Mouse (Mus musculus) stomach, embryonic 15.5 days (tissue): Measurements from ENCODE around the gene Zfp277. TPM values are rescaled to one million over a fixed set of nuclear protein-coding genes. Genes with fewer than 3 reads are reported as not detected.

ENCODE experiments used
- ATAC-seq: fragments of 200-750 bp; cut with Nextera tagmentation; 2 replicates; pipeline ENCODE4 v1.8.0; 2017; ENCODE audit warnings: low read depth, moderate number of reproducible peaks, moderate TSS enrichment; ENCODE audit not compliant: insufficient read depth, low FRiP score
- H3K27ac ChIP-seq: fragments of 300-500 bp; sonication (generic); 2 replicates; pipeline ENCODE4 v1.5.1; 2015; ENCODE audit warnings: mild to moderate bottlenecking, inconsistent platforms
- H3K27me3 ChIP-seq: fragments of 300-500 bp; sonication (generic); replicated peaks from 2 replicates; pipeline ENCODE4 v1.6.1; 2015; ENCODE audit warnings: inconsistent platforms
- H3K36me3 ChIP-seq: fragments of 300-500 bp; sonication (generic); 2 replicates; pipeline ENCODE4 v1.6.1; 2015; ENCODE audit warnings: inconsistent platforms
- H3K4me1 ChIP-seq: fragments of 300-500 bp; sonication (generic); 2 replicates; pipeline ENCODE4 v1.6.1; 2015; ENCODE audit warnings: inconsistent platforms
- H3K4me2 ChIP-seq: fragments of 300-500 bp; sonication (generic); 2 replicates; pipeline ENCODE4 v1.6.1; 2015; ENCODE audit warnings: mild to moderate bottlenecking, inconsistent platforms
- H3K4me3 ChIP-seq: fragments of 300-500 bp; sonication (generic); replicated peaks from 2 replicates; pipeline ENCODE4 v1.5.1; 2015; ENCODE audit warnings: inconsistent platforms
- H3K9ac ChIP-seq: fragments of 300-500 bp; sonication (generic); 2 replicates; pipeline ENCODE4 v1.6.1; 2015; ENCODE audit warnings: inconsistent platforms
- H3K9me3 ChIP-seq: fragments of 300-500 bp; sonication (generic); 2 replicates; pipeline ENCODE4 v1.6.1; 2016; ENCODE audit warnings: inconsistent platforms
- WGBS: fragments of 180-500 bp; shearing (Covaris S2); methylation state at CpG from one replicate; pipeline ENCODE4 v1.1.7; 2015; 5-methylcytosine and 5-hydroxymethylcytosine counted together
- polyA plus RNA-seq: library from polyadenylated mRNA; unstranded; fragments of >200 nt; fragmentation: Nextera tagmentation; extraction: Ambion mirVana; gene quantifications from 2 replicates; pipeline ENCODE4 v1.2.1, GENCODE M21; 2015

The Zfp277 gene
- polyA plus RNA-seq = 32.4 and 34.2 TPM in 2 replicates

DNA sequence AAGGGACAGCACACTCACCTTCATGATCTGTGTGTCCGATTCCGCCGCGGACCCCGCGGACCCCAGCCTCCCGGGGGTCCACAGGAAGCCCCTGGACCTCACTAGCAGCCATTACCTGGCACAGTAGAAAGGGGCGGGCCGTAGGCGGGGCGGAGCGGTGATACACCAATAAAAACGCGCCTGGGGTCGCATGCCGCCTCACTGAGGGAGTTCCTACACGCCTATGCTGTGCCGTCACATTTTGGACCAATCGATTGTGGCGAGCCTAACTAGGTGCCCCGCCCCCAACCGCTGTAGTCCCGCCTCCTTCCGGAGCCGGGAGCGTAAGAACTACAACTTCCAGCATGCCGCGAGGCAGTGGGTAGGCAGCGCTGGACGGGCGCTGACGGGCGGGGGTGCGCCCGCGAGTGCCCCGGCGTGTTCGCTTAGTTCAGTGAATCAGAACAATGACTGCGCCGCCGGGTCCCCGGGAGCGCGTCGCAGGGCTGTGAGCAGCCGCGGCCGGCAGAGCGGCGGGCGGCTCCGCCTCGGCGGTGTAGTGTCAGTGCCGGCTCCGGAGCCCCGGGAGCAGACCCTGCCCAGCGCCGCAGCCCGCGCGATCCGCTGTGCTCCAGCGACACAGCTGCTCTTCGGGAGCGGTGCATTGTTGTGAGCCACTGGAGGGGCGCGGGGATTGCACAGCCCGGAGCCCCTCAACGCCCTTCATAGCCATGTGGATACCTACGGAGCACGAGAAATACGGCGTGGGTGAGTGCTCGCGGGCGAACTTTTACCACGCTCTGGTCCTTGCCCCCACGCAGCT, at the start of gene Zfp277, which contains the start of gene Dock4:
Zfp277 (minus strand) TSS at position 255 of the 802 bp plus-strand sequence.
Dock4 (plus strand) TSS at position 305 of the 802 bp plus-strand sequence.
- Histone ChIP-seq H3K4me1 (peaks cover 12% of the 10 kb centered on the region; the same call in 1 of the 2 replicates), H3K36me3 (no peaks in the 10 kb centered on the region), H3K4me2 (peak within 1 kb of the TSS; percentile 97), H3K27me3 (no peaks in the 10 kb centered on the region), H3K9ac (peak within 1 kb of the TSS; percentile 61), H3K4me3 (peak within 1 kb of the TSS; percentile 92), H3K27ac (peak within 1 kb of the TSS; percentile 81), H3K9me3 (no peaks in the 10 kb centered on the region)
- ATAC-seq = peak; percentile 99
- WGBS = under 1% methylated on average over 79 of the region's 80 CpGs

DNA sequence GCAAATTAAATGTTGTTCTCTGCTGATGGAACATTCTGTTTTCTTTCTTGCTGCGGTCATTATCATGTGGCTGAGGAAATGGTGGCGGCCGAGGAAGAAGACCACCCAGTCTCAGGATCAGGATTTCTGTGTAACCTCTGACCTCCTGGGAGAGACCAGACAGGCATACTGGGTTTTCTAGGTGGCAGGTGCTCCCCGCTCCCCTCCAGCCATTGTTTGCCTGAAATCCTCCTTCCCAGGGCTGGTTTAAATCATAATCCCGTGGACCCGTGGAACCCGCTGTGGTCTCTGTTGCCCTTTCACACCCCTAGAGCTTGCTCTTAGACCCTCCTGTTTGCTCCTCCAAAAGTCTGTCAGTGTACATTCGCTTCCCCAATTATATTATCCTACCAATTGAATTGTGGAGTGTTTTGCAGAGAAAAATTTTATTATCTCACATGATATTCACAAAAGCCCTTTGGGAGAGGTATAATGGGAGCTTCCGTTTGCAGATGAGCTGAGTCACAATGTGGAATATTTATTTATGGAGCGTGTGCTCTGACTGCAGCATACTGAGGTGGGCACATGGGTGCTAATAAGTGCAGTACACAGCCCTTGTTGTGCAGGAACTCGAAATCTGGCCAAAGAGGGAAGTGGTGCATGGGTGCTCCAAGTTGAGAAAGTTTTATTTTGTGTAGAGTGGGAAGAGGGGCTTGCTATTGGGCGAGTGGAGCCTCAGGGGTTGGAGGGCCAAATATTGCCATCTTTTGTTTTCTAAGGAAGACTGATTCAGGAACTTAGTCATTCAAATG, 40.5 kb upstream of the Zfp277 start:
- Histone ChIP-seq H3K9ac (no peak overlapping the region), H3K36me3 (no peaks in the 10 kb centered on the region), H3K4me3 (no peak overlapping the region), H3K4me1 (0 out of 2 replicates have a peak, but pooled peaks cover 6% of the 10 kb centered on the region), H3K27me3 (no peaks in the 10 kb centered on the region), H3K27ac (no peak overlapping the region), H3K9me3 (no peaks in the 10 kb centered on the region), H3K4me2 (no peak overlapping the region)
- 69% methylated on average over 12 of the region's 12 CpGs for WGBS
- ATAC-seq = no peak

- WGBS = 83% methylated on average over 1 of the region's 1 CpGs
These were observed 39.5 kb upstream of the Zfp277 start for GRCm38 (mm10) chr12:40485210-40485609.

DNA sequence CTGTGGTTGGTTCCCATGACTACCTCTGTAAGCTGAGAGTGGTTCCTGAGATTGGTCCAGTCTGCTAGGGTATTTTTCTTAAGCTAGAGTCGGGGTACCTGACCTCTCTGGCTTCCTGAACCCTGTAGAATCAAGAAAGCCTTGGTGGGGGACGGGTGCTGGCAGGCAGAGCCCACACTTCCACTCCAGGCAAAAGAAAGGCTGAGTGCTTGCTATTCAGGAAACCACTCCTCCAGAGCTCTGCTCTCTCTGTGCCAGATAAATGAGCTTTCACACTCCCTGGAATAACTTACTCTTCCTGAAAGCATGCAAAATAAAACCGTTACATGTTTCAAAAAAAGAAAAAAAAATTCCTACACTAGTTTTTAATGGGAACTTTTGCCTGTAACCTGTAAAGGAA, 38.5 kb upstream of the Zfp277 start:
- Histone ChIP-seq H3K36me3 (no peaks in the 10 kb centered on the region), H3K27ac (no peak overlapping the region), H3K9ac (no peak overlapping the region), H3K4me2 (no peak overlapping the region), H3K4me3 (no peak overlapping the region), H3K9me3 (no peaks in the 10 kb centered on the region), H3K4me1 (0 out of 2 replicates have a peak, but pooled peaks cover 6% of the 10 kb centered on the region), H3K27me3 (no peaks in the 10 kb centered on the region)
- ATAC-seq = no peak
- 30% methylated on average over 3 of the region's 3 CpGs for WGBS

More at GRCm38 (mm10) chr12:40485210-40485609, 39.5 kb upstream of the Zfp277 start:
- ATAC-seq = no peak
- no peaks in the 10 kb centered on the region for H3K36me3 ChIP-seq
- H3K9me3 ChIP-seq = no peaks in the 10 kb centered on the region
- no peak overlapping the region for H3K9ac ChIP-seq
- H3K4me1 ChIP-seq = 0 out of 2 replicates have a peak, but pooled peaks cover 6% of the 10 kb centered on the region
- H3K27ac ChIP-seq = no peak overlapping the region
- no peaks in the 10 kb centered on the region for H3K27me3 ChIP-seq
- H3K4me3 ChIP-seq = no peak overlapping the region
- no peak overlapping the region for H3K4me2 ChIP-seq

DNA sequence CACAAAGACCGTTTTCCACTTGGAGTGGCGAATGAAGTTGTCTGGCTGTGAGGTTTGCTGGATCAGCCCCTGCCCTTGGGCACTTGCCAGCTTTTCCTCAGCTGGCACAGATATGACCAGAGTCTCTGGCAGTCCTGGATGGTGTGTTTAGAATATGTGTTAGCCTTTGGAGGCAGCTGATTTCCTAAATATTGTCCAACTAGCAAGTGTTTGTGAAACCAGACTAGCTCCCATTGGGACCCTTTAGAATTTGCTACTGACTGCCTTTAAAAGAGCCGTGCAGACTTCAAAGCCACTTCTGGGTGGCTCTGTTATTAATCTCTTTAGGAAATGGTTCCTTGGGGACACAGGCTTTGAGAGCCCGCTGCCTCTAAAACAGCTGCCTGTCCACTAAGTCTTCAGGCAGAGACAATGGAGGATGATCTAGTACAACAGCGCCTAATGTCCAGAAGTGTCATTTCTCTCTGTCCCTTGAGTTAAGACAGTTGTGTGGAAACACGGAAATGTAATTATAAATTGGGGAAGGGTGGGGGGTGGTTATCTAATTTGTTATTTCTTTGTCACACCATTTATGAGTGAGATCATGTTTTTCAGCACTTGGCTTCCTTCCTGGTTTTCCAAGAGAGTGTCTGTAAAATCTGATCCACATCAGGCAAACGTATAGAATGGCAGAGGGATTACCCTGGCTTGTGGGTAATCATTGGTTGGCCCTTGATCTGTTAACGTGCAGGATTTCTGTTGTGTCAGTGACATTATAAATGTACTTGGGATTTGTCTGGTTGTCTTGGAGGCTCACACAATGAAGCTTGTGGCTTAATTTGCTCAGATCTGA, 32.1 kb upstream of the Zfp277 start:
- no peak for ATAC-seq
- no peaks in the 10 kb centered on the region for H3K9me3 ChIP-seq
- H3K4me3 ChIP-seq = no peak overlapping the region
- no peak overlapping the region for H3K4me2 ChIP-seq
- no peak overlapping the region for H3K27ac ChIP-seq
- WGBS = 42% methylated on average over 8 of the region's 8 CpGs
- H3K9ac ChIP-seq = no peak overlapping the region
- no peaks in the 10 kb centered on the region for H3K4me1 ChIP-seq
- no peaks in the 10 kb centered on the region for H3K36me3 ChIP-seq
- H3K27me3 ChIP-seq = no peaks in the 10 kb centered on the region

- no peaks in the 10 kb centered on the region for H3K4me1 ChIP-seq
- H3K9me3 ChIP-seq = no peaks in the 10 kb centered on the region
- H3K36me3 ChIP-seq = no peaks in the 10 kb centered on the region
- H3K4me2 ChIP-seq = no peak overlapping the region
- no peak overlapping the region for H3K9ac ChIP-seq
- no peak overlapping the region for H3K4me3 ChIP-seq
- no peak overlapping the region for H3K27ac ChIP-seq
- no peak for ATAC-seq
- H3K27me3 ChIP-seq = no peaks in the 10 kb centered on the region
- 33% methylated on average over 2 of the region's 2 CpGs for WGBS
These were observed 28.0 kb upstream of the Zfp277 start for GRCm38 (mm10) chr12:40473709-40474108.

- WGBS = 39% methylated on average over 11 of the region's 11 CpGs
- Histone ChIP-seq H3K27ac (peak overlapping the region; percentile 18; the same call in 1 of the 2 replicates), H3K4me2 (peak overlapping the region; percentile 43), H3K27me3 (no peaks in the 10 kb centered on the region), H3K4me3 (no peak overlapping the region), H3K9ac (no peak overlapping the region), H3K9me3 (no peaks in the 10 kb centered on the region), H3K4me1 (no peaks in the 10 kb centered on the region), H3K36me3 (no peaks in the 10 kb centered on the region)
- no peak for ATAC-seq
These were observed 26.1 kb upstream of the Zfp277 start for GRCm38 (mm10) chr12:40471649-40472399.

GRCm38 (mm10) chr12:40469009-40469408, 23.3 kb upstream of the Zfp277 start:
- Histone ChIP-seq H3K9me3 (no peaks in the 10 kb centered on the region), H3K27ac (no peak overlapping the region), H3K27me3 (no peaks in the 10 kb centered on the region), H3K4me3 (no peak overlapping the region), H3K36me3 (no peaks in the 10 kb centered on the region), H3K9ac (no peak overlapping the region), H3K4me1 (no peaks in the 10 kb centered on the region), H3K4me2 (no peak overlapping the region)
- WGBS = 77% methylated on average over 5 of the region's 5 CpGs
- no peak for ATAC-seq

- Histone ChIP-seq H3K27ac (no peak overlapping the region), H3K36me3 (no peaks in the 10 kb centered on the region), H3K27me3 (no peaks in the 10 kb centered on the region), H3K4me3 (no peak overlapping the region), H3K4me1 (no peaks in the 10 kb centered on the region), H3K9me3 (no peaks in the 10 kb centered on the region), H3K4me2 (no peak overlapping the region), H3K9ac (no peak overlapping the region)
- ATAC-seq = no peak
- 72% methylated on average over 4 of the region's 4 CpGs for WGBS
These were observed 22.5 kb upstream of the Zfp277 start for GRCm38 (mm10) chr12:40468235-40468634.

- H3K4me1 ChIP-seq = no peaks in the 10 kb centered on the region
- H3K9me3 ChIP-seq = no peaks in the 10 kb centered on the region
- H3K36me3 ChIP-seq = no peaks in the 10 kb centered on the region
- H3K9ac ChIP-seq = no peak overlapping the region
- WGBS = 69% methylated on average over 6 of the region's 6 CpGs
- H3K27me3 ChIP-seq = no peaks in the 10 kb centered on the region
- H3K4me2 ChIP-seq = no peak overlapping the region
- ATAC-seq = no peak
- H3K4me3 ChIP-seq = no peak overlapping the region
- H3K27ac ChIP-seq = no peak overlapping the region
These were observed 18.6 kb upstream of the Zfp277 start for GRCm38 (mm10) chr12:40464282-40464681.

DNA sequence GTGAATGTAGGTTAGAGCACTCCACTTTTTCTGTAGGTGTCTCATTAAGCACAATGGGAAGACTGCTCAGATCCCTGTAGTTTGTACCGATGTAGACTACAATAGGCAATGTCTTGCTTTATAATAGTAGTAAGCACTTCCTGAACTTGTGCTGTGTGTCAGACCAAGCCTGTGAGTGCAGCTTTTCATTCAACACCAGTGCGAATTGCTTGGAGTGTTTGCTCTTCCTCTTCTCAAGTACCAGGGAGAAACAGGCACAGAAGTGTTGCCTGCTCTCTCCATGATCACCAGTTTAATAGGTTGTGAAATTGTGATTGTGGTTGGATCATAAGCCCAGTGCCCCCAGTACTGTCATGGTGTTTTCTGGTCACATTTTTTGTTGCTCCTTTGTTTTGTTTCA, 18.1 kb upstream of the Zfp277 start:
- H3K4me3 ChIP-seq = no peak overlapping the region
- no peak overlapping the region for H3K4me2 ChIP-seq
- H3K36me3 ChIP-seq = no peaks in the 10 kb centered on the region
- ATAC-seq = no peak
- no peak overlapping the region for H3K9ac ChIP-seq
- H3K9me3 ChIP-seq = no peaks in the 10 kb centered on the region
- 69% methylated on average over 2 of the region's 2 CpGs for WGBS
- no peaks in the 10 kb centered on the region for H3K4me1 ChIP-seq
- H3K27ac ChIP-seq = no peak overlapping the region
- H3K27me3 ChIP-seq = no peaks in the 10 kb centered on the region
